Mouse (Mus musculus) spleen, adult 2 months (tissue): ENCODE results near the gene Elp5. TPM values are rescaled to one million over a fixed set of nuclear protein-coding genes. Genes with fewer than 3 reads are reported as not detected.

Experiments used
- DNase-seq, 2 experiments: peaks; one replicate each; pipeline versions ENCODE4 v3.0.0 to v3.0.0-alpha.2; 2012 to 2021; ENCODE audit warnings: low spot score in 2 of 2, low read depth in 1 of 2
- H3K27ac ChIP-seq: fragments of 200-500 bp; 2 replicates; pipeline ENCODE4 v1.5.1; 2012; ENCODE audit warnings: low read length, inconsistent platforms; ENCODE audit not compliant: insufficient read depth
- H3K27me3 ChIP-seq: fragments of 200-500 bp; 2 replicates; pipeline ENCODE4 v1.6.1; 2012; ENCODE audit warnings: mild to moderate bottlenecking, moderate library complexity, low read length, inconsistent platforms; ENCODE audit not compliant: control insufficient read depth, insufficient read depth
- H3K36me3 ChIP-seq: fragments of 200-500 bp; 2 replicates; pipeline ENCODE4 v1.6.1; 2012; ENCODE audit warnings: mild to moderate bottlenecking, low read length, inconsistent platforms; ENCODE audit not compliant: control insufficient read depth, insufficient read depth
- H3K4me1 ChIP-seq: fragments of 200-500 bp; 2 replicates; pipeline ENCODE4 v1.6.1; 2011; ENCODE audit warnings: inconsistent platforms; ENCODE audit not compliant: control insufficient read depth, insufficient read depth, insufficient read length
- H3K4me3 ChIP-seq: fragments of 200-500 bp; 2 replicates; pipeline ENCODE4 v1.5.1; 2011; ENCODE audit warnings: mild to moderate bottlenecking, inconsistent platforms; ENCODE audit not compliant: insufficient read depth, insufficient read length; ENCODE audit errors: extremely low read depth
- CTCF ChIP-seq: fragments of 200-500 bp; IDR thresholded peaks from 2 replicates; pipeline ENCODE4 v1.5.1; 2011; ENCODE audit warnings: mild to moderate bottlenecking, inconsistent platforms; ENCODE audit not compliant: insufficient read depth, insufficient read length, insufficient replicate concordance; ENCODE audit errors: extremely low read depth
- POLR2A ChIP-seq: fragments of 200-500 bp; IDR thresholded peaks from 2 replicates; pipeline ENCODE4 v1.6.1; 2011; ENCODE audit warnings: low read depth, low read length, inconsistent platforms
- WGBS: fragments of 180-500 bp; shearing (Covaris S2); methylation state at CpG from one replicate; pipeline ENCODE4 v1.1.7; 2018; 5-methylcytosine and 5-hydroxymethylcytosine counted together
- polyA plus RNA-seq: library from polyadenylated mRNA; depleted of rRNA; stranded (reverse); fragments of >200 nt; gene quantifications from 2 replicates; pipeline ENCODE4 v1.2.3, GENCODE M21; 2012; rRNA removed

The Elp5 gene
- polyA plus RNA-seq, 1 experiment, result 32.5 TPM

DNA sequence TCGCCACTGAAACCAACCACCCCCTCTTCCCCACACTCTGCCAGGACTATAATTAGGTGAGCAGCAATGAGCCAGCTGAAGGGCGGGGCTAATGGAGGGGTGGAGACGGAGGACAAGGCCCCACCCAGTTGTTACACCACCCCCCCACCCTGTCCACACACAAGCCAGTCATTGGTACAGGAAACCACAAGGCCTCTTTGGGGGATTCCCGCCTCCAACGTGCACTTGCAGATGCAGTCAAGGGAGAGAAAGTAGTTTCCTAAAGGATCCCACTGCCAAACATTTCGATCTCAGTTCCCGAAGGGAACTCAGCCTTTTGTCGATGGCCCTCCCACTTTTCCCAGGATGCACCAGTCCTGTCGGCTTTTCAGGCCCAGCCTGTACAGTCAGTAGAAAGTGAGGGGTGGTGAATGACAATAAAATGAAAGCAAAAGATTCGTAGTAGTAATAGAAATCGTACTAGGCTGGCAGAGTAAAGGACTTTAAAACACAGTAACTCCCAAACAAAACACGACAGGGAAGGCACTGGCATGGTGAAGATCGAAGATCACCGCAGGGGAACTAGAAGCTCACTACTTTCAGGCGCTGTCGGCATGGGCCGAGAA, 62.6 kb downstream of the Elp5 start:
- H3K4me1 ChIP-seq, result peaks cover 8% of the 10 kb centered on the region
- WGBS, result under 1% methylated on average over 17 of the region's 17 CpGs
- H3K27me3 ChIP-seq, result no peaks in the 10 kb centered on the region

DNA sequence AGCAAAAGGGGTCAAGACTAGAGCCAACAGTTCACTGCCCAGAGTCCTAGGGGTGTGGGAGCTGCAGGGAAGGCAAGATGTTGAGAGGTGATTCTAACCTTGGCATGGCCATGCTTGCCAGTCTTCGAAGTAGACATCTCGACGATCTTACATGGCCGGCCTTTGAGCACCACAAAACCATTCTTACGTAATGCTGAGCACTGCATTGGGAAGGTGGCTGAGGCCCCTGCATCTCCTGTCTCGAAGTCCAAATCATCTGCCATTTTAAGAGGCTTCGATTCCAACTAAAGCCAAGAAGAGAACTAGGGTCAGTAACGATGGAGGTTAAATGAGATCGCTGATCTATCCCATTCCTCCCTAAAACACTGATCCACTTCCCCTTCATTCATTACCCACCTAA, 63.3 kb downstream of the Elp5 start:
- WGBS, result 46% methylated on average over 9 of the region's 9 CpGs
- no peak for DNase-seq
- Histone ChIP-seq H3K4me1 (peaks cover 11% of the 10 kb centered on the region), H3K4me3 (no peak overlapping the region; the same call in 1 of the 2 replicates), H3K36me3 (peaks cover 31% of the 10 kb centered on the region), H3K27me3 (no peaks in the 10 kb centered on the region), H3K27ac (peak overlapping the region; percentile 55; the same call in 1 of the 2 replicates)
- no peak for TF ChIP-seq CTCF
- TF ChIP-seq POLR2A, result no peak

More for the DNA sequence above, 62.6 kb downstream of the Elp5 start:
- TF ChIP-seq CTCF, result no peak
- TF ChIP-seq POLR2A, result no peak
- DNase-seq, result peak; percentile 76 to 84
- Histone ChIP-seq H3K4me3 (peak overlapping the region; percentile 96), H3K27ac (peak overlapping the region; percentile 98), H3K36me3 (peaks cover 31% of the 10 kb centered on the region)

Other genes starting within 250 kb of the Elp5 start
- gene Polr2a, start 223.9 kb downstream of the Elp5 start, polyA plus RNA-seq, result 43.8 and 45.4 TPM in 2 replicates
- not detected in 2 replicates for gene Slc35g3, start 220.5 kb downstream of the Elp5 start, polyA plus RNA-seq
- 28.4 and 37.0 TPM in 2 replicates for gene Zbtb4, start 216.6 kb downstream of the Elp5 start, polyA plus RNA-seq
- 7.1 and 8.4 TPM in 2 replicates for gene Chrnb1, start 186.6 kb downstream of the Elp5 start, polyA plus RNA-seq
- 1.1 and 1.2 TPM in 2 replicates for gene Fgf11, start 180.7 kb downstream of the Elp5 start, polyA plus RNA-seq
- 0.23 and 0.31 TPM in 2 replicates for gene Tmem102, start 176.9 kb downstream of the Elp5 start, polyA plus RNA-seq
- not detected in 2 replicates for gene Gm39566, start 167.2 kb downstream of the Elp5 start, polyA plus RNA-seq
- gene Spem2, start 164.1 kb downstream of the Elp5 start, polyA plus RNA-seq, result not detected in 2 replicates
- not detected in 2 replicates for gene Spem1, start 160.3 kb downstream of the Elp5 start, polyA plus RNA-seq
- gene Nlgn2, start 144.7 kb downstream of the Elp5 start, polyA plus RNA-seq, result 9.1 and 10.2 TPM in 2 replicates
- 93.7 and 99.0 TPM in 2 replicates for gene Tmem256, start 144.0 kb downstream of the Elp5 start, polyA plus RNA-seq
- gene Plscr3, start 136.1 kb downstream of the Elp5 start, polyA plus RNA-seq, result 35.4 and 44.3 TPM in 2 replicates
- 0.85 and 1.2 TPM in 2 replicates for gene Tnk1, start 123.8 kb downstream of the Elp5 start, polyA plus RNA-seq
- gene Tmem95, start 104.5 kb downstream of the Elp5 start, polyA plus RNA-seq, result not detected in 2 replicates
- gene Kctd11, start 101.1 kb downstream of the Elp5 start, polyA plus RNA-seq, result 3.6 TPM in 2 replicates
- 142 and 162 TPM in 2 replicates for gene Acap1, start 87.0 kb downstream of the Elp5 start, polyA plus RNA-seq
- gene 2810408A11Rik, start 81.5 kb downstream of the Elp5 start, polyA plus RNA-seq, result 0.48 and 0.51 TPM in 2 replicates
- 43.3 and 45.2 TPM in 2 replicates for gene Neurl4, start 81.4 kb downstream of the Elp5 start, polyA plus RNA-seq
- 119 and 145 TPM in 2 replicates for gene Gps2, start 68.6 kb downstream of the Elp5 start, polyA plus RNA-seq
- 219 and 257 TPM in 2 replicates for gene Eif5a, start 60.6 kb downstream of the Elp5 start, polyA plus RNA-seq
- gene Ybx2, start 46.7 kb downstream of the Elp5 start, polyA plus RNA-seq, result 0.36 TPM in 2 replicates
- 6.1 and 6.2 TPM in 2 replicates for gene Slc2a4, start 34.3 kb downstream of the Elp5 start, polyA plus RNA-seq
- gene Cldn7, start 17.7 kb downstream of the Elp5 start, polyA plus RNA-seq, result 1.2 and 2.0 TPM in 2 replicates
- gene Ctdnep1, start 1.4 kb downstream of the Elp5 start, polyA plus RNA-seq, result 75.8 and 87.9 TPM in 2 replicates
- gene Gabarap, start 8.6 kb upstream of the Elp5 start, polyA plus RNA-seq, result 235 and 251 TPM in 2 replicates
- gene Phf23, start 13.3 kb upstream of the Elp5 start, polyA plus RNA-seq, result 13.8 and 21.4 TPM in 2 replicates
- gene Dvl2, start 18.1 kb upstream of the Elp5 start, polyA plus RNA-seq, result 21.4 and 22.3 TPM in 2 replicates
- 29.5 and 37.0 TPM in 2 replicates for gene Acadvl, start 32.9 kb upstream of the Elp5 start, polyA plus RNA-seq
- 10.3 and 13.3 TPM in 2 replicates for gene Dlg4, start 34.4 kb upstream of the Elp5 start, polyA plus RNA-seq
- gene Asgr1, start 71.6 kb upstream of the Elp5 start, polyA plus RNA-seq, result 0.09 TPM in 1 of 2 replicates, not detected in the other
- gene Asgr2, start 110.1 kb upstream of the Elp5 start, polyA plus RNA-seq, result 0.45 and 0.51 TPM in 2 replicates
- 0.35 and 0.50 TPM in 2 replicates for gene Mgl2, start 147.8 kb upstream of the Elp5 start, polyA plus RNA-seq
- gene Clec10a, start 173.7 kb upstream of the Elp5 start, polyA plus RNA-seq, result 2.8 and 4.1 TPM in 2 replicates
- gene Slc16a11, start 230.2 kb upstream of the Elp5 start, polyA plus RNA-seq, result 0.32 and 0.40 TPM in 2 replicates
- gene Slc16a13, start 238.5 kb upstream of the Elp5 start, polyA plus RNA-seq, result 5.3 and 5.6 TPM in 2 replicates
- 3.7 and 5.6 TPM in 2 replicates for gene Bcl6b, start 247.3 kb upstream of the Elp5 start, polyA plus RNA-seq